Mouse (Mus musculus) small intestine, adult 2 months (tissue): ENCODE measurements around the gene Cish.

Experiments used
- CTCF ChIP-seq: fragments of 200-500 bp; IDR thresholded peaks from 2 replicates; pipeline ENCODE4 v1.5.1; 2012; ENCODE audit warnings: low read depth, mild to moderate bottlenecking, control low read depth, inconsistent platforms, low read length, moderate library complexity, mixed read lengths; ENCODE audit not compliant: insufficient replicate concordance, insufficient read length; ENCODE audit errors: extremely low read depth
- POLR2A ChIP-seq: fragments of 200-500 bp; IDR thresholded peaks from 2 replicates; pipeline ENCODE4 v1.6.1; 2012; ENCODE audit warnings: low read depth, mild to moderate bottlenecking, control low read depth, inconsistent platforms, low read length, moderate library complexity

- TF ChIP-seq CTCF = no peak
- TF ChIP-seq POLR2A = no peak
Observed at GRCm38 (mm10) chr9:107295616-107296015, 210 bp upstream of the Cish start.
